Mouse (Mus musculus) heart, adult 2 months (tissue): ENCODE results near the gene Gga3.

Experiments used
- CTCF ChIP-seq: fragments of 200-600 bp; IDR thresholded peaks from 2 replicates; pipeline ENCODE4 v1.8.1; 2022; ENCODE audit warnings: antibody characterized with exemption, mild to moderate bottlenecking, moderate library complexity
- POLR2A ChIP-seq: fragments of 200-500 bp; IDR thresholded peaks from 2 replicates; pipeline ENCODE4 v1.6.1; 2011; ENCODE audit warnings: mild to moderate bottlenecking, low read depth, low read length, control low read depth; ENCODE audit not compliant: insufficient read depth

DNA sequence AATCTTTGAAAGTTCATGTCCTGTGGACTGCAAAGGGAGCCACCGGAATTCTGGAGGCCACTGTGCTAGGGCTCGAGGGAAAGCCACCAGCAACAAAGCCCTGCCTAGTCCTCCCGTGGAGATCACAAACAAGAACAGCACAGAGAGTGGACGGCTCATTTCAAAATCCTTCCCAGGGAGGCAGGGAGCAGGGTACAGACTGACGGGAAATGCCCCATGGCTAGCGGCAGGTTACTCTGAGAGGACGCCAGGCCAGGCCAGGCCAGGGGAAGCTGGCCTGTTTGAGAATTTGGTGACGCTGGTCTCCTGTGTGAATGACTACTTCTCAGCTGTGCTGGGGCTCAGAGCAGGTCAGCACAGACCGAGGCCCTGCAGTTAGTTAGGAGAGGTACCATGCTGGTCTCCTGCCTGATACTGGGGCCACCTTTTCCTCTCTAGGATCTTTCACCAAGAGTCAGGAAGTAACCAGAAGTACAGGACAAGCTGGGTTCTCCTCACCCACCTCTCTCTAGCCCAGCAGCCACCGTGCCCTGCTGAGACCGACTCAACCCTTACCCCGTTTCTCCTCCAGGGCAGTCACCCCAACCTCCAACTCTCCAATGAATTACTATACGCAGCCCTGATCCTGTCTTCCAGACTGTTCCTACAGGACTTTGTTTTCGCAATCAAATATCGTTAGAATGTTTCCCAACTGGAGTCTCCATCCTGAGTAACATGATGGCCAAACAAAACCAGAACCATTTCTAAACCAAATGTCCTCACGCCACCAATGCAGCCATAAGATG, 15.1 kb upstream of the Gga3 start:
- no peak for TF ChIP-seq CTCF
- no peak for TF ChIP-seq POLR2A
